19 mouse cellular contexts compared by ENCODE assay signal in genomic region chr13:12485197-12485596, GRCm38 (mm10). TPM values are rescaled to one million over a fixed set of nuclear protein-coding genes. Genes with fewer than 3 reads are reported as not detected.
A peak's percentile ranks its signal among the peaks of the same experiment; 100 is the strongest.
DNase-seq lines count a peak whose midpoint lies in the region; ATAC-seq and TF ChIP-seq lines count a peak whose summit lies in the region.
"Had no signal": no experiment of that assay in that cellular context is flagged by ENCODE, and none has a peak within 500 bp of the region (broad histone marks: within the 10 kb centered on the region; RNA-seq: fewer than 3 reads in every experiment).

No protein-coding gene starts in this region.

- no peaks in the 10 kb centered on the region for H3K9me3 ChIP-seq in forebrain, embryonic 14.5 days (replicated peaks; ENCODE audit: control insufficient read depth, low read length)
- H3K9me3 ChIP-seq in forebrain, embryonic 11.5 days (ENCODE audit: control insufficient read depth, low read length), result no peaks in the 10 kb centered on the region
- H3K9me3 ChIP-seq in lung, embryonic 14.5 days (ENCODE audit: low read depth, low read length), result no peaks in the 10 kb centered on the region
- no peaks in the 10 kb centered on the region for H3K9me3 ChIP-seq in limb, embryonic 15.5 days
- no peaks in the 10 kb centered on the region for H3K9me3 ChIP-seq in heart, embryonic 12.5 days (replicated peaks)
- H3K9me3 ChIP-seq: heart, embryonic 15.5 days; hindbrain, embryonic 12.5 days; limb, embryonic 12.5 days; midbrain, embryonic 12.5 days had no signal

- ATAC-seq in forebrain, embryonic 14.5 days, result peak; percentile 42; the same call in 1 of the 2 replicates
- no peak for ATAC-seq in forebrain, embryonic 11.5 days (replicated peaks; ENCODE audit: low FRiP score)
- no peak for ATAC-seq in lung, embryonic 14.5 days (ENCODE audit: insufficient read depth)
- no peak for ATAC-seq in limb, embryonic 15.5 days (ENCODE audit: insufficient number of reproducible peaks, low FRiP score, low TSS enrichment, low read depth)
- no peak for ATAC-seq in heart, embryonic 12.5 days (ENCODE audit: insufficient number of reproducible peaks, low FRiP score)

- H3K4me2 ChIP-seq in forebrain, embryonic 14.5 days (ENCODE audit: low read length), result no peak overlapping the region
- H3K4me2 ChIP-seq in forebrain, embryonic 11.5 days (ENCODE audit: low read depth, low read length, severe bottlenecking), result no peak overlapping the region
- H3K4me2 ChIP-seq in lung, embryonic 14.5 days, result no peak overlapping the region
- no peak overlapping the region for H3K4me2 ChIP-seq in limb, embryonic 15.5 days
- no peak overlapping the region for H3K4me2 ChIP-seq in heart, embryonic 12.5 days
- H3K4me2 ChIP-seq: heart, embryonic 15.5 days; hindbrain, embryonic 12.5 days; limb, embryonic 12.5 days; midbrain, embryonic 12.5 days had no signal

- no peak for TF ChIP-seq POLR2A in brain, embryonic 14.5 days (IDR thresholded peaks at IDR 0.05; ENCODE audit: borderline replicate concordance, extremely low read depth, insufficient read depth, insufficient read length, poor library complexity, severe bottlenecking)

- no peak for TF ChIP-seq CTCF in lung, embryonic 14.5 days (IDR thresholded peaks at IDR 0.05; ENCODE audit: low read depth)
- TF ChIP-seq CTCF in brain, embryonic 14.5 days (IDR thresholded peaks at IDR 0.05; ENCODE audit: borderline replicate concordance, extremely low read depth, insufficient read depth, insufficient read length), result no peak

- no peaks in the 10 kb centered on the region for H3K4me1 ChIP-seq in forebrain, embryonic 14.5 days (ENCODE audit: control insufficient read depth, insufficient read depth, low read length)
- no peaks in the 10 kb centered on the region for H3K4me1 ChIP-seq in forebrain, embryonic 11.5 days (replicated peaks; ENCODE audit: control insufficient read depth, insufficient read depth, low read length)
- H3K4me1 ChIP-seq in lung, embryonic 14.5 days (ENCODE audit: insufficient read depth), result no peaks in the 10 kb centered on the region
- no peaks in the 10 kb centered on the region for H3K4me1 ChIP-seq in limb, embryonic 15.5 days
- no peaks in the 10 kb centered on the region for H3K4me1 ChIP-seq in heart, embryonic 12.5 days (replicated peaks)
- H3K4me1 ChIP-seq: heart, embryonic 15.5 days; hindbrain, embryonic 12.5 days; limb, embryonic 12.5 days; midbrain, embryonic 12.5 days had no signal

- no peaks in the 10 kb centered on the region for H3K36me3 ChIP-seq in forebrain, embryonic 14.5 days (ENCODE audit: control insufficient read depth, insufficient read depth, low read length)
- no peaks in the 10 kb centered on the region for H3K36me3 ChIP-seq in forebrain, embryonic 11.5 days (ENCODE audit: control insufficient read depth, insufficient read depth, low read length)
- no peaks in the 10 kb centered on the region for H3K36me3 ChIP-seq in lung, embryonic 14.5 days (ENCODE audit: insufficient read depth)
- H3K36me3 ChIP-seq in limb, embryonic 15.5 days, result no peaks in the 10 kb centered on the region
- H3K36me3 ChIP-seq in heart, embryonic 12.5 days, result no peaks in the 10 kb centered on the region
- H3K36me3 ChIP-seq: heart, embryonic 15.5 days; hindbrain, embryonic 12.5 days; limb, embryonic 12.5 days; midbrain, embryonic 12.5 days had no signal

- peak; percentile 39 for DNase-seq in forebrain, embryonic 14.5 days (ENCODE audit: low spot score)
- DNase-seq in forebrain, embryonic 11.5 days (ENCODE audit: low spot score), result no peak
- DNase-seq in lung, embryonic 14.5 days, result peak; percentile 20
- DNase-seq in lung, postnatal 14 days, result no peak
- peak; percentile 76 for DNase-seq in brain, embryonic 14.5 days (ENCODE audit: low read depth)
- DNase-seq in liver, result no peak
- DNase-seq: cerebellum, postnatal 14 days; heart, adult 18-20 months; kidney, adult 18-20 months; kidney, postnatal 36 days; layer of hippocampus, adult 9-11 months; lung, adult 18-20 months; lung, postnatal 4 days had no signal

- no peak overlapping the region for H3K27ac ChIP-seq in forebrain, embryonic 14.5 days (ENCODE audit: low read depth, low read length)
- no peak overlapping the region for H3K27ac ChIP-seq in forebrain, embryonic 11.5 days (ENCODE audit: low read depth, low read length)
- no peak overlapping the region for H3K27ac ChIP-seq in lung, embryonic 14.5 days (ENCODE audit: low read depth)
- peak overlapping the region; percentile 33; the same call in 1 of the 2 replicates for H3K27ac ChIP-seq in limb, embryonic 15.5 days
- no peak overlapping the region for H3K27ac ChIP-seq in heart, embryonic 12.5 days (ENCODE audit: poor library complexity, severe bottlenecking)
- H3K27ac ChIP-seq: heart, embryonic 15.5 days; hindbrain, embryonic 12.5 days; limb, embryonic 12.5 days; midbrain, embryonic 12.5 days had no signal

- WGBS in forebrain, embryonic 14.5 days, result 72% methylated on average over 2 of the region's 2 CpGs
- 69% methylated on average over 2 of the region's 2 CpGs for WGBS in forebrain, embryonic 11.5 days
- WGBS in lung, embryonic 14.5 days, result 60% methylated on average over 2 of the region's 2 CpGs
- WGBS in limb, embryonic 15.5 days, result 48% methylated on average over 2 of the region's 2 CpGs
- WGBS in heart, embryonic 12.5 days, result 80% methylated on average over 2 of the region's 2 CpGs

- H3K27me3 ChIP-seq in forebrain, embryonic 14.5 days (replicated peaks; ENCODE audit: control insufficient read depth, insufficient read depth, low read length), result no peaks in the 10 kb centered on the region
- H3K27me3 ChIP-seq in forebrain, embryonic 11.5 days (ENCODE audit: control insufficient read depth, insufficient read depth, low read length), result no peaks in the 10 kb centered on the region
- H3K27me3 ChIP-seq in lung, embryonic 14.5 days (ENCODE audit: insufficient read depth, low read length), result no peaks in the 10 kb centered on the region
- no peaks in the 10 kb centered on the region for H3K27me3 ChIP-seq in limb, embryonic 15.5 days
- H3K27me3 ChIP-seq in heart, embryonic 12.5 days (replicated peaks), result no peaks in the 10 kb centered on the region
- H3K27me3 ChIP-seq: heart, embryonic 15.5 days; hindbrain, embryonic 12.5 days; limb, embryonic 12.5 days; midbrain, embryonic 12.5 days had no signal

- no peak overlapping the region for H3K4me3 ChIP-seq in forebrain, embryonic 14.5 days (ENCODE audit: low read depth, low read length)
- H3K4me3 ChIP-seq in forebrain, embryonic 11.5 days (ENCODE audit: low read depth, low read length), result no peak overlapping the region
- no peak overlapping the region for H3K4me3 ChIP-seq in lung, embryonic 14.5 days (ENCODE audit: low read depth, low read length)
- no peak overlapping the region for H3K4me3 ChIP-seq in limb, embryonic 15.5 days
- H3K4me3 ChIP-seq in heart, embryonic 12.5 days, result no peak overlapping the region
- H3K4me3 ChIP-seq: heart, embryonic 15.5 days; hindbrain, embryonic 12.5 days; limb, embryonic 12.5 days; midbrain, embryonic 12.5 days had no signal

- H3K9ac ChIP-seq in forebrain, embryonic 14.5 days (ENCODE audit: low read length), result no peak overlapping the region
- H3K9ac ChIP-seq in forebrain, embryonic 11.5 days (ENCODE audit: low read length), result no peak overlapping the region
- no peak overlapping the region for H3K9ac ChIP-seq in lung, embryonic 14.5 days
- H3K9ac ChIP-seq in limb, embryonic 15.5 days, result no peak overlapping the region
- H3K9ac ChIP-seq in heart, embryonic 12.5 days, result no peak overlapping the region
- H3K9ac ChIP-seq: heart, embryonic 15.5 days; hindbrain, embryonic 12.5 days; limb, embryonic 12.5 days; midbrain, embryonic 12.5 days had no signal

RNA-seq across cellular contexts. Expression of gene Lgals8, which starts 20.5 kb away (rescaled TPM):
- polyA plus RNA-seq in forebrain, embryonic 14.5 days (2014; fragmentation: Nextera tagmentation; extraction: Ambion mirVana), result 10.7 and 15.6 TPM in 2 replicates
- polyA plus RNA-seq in forebrain, embryonic 11.5 days (2014; fragmentation: Nextera tagmentation; extraction: Ambion mirVana), result 9.6 and 10.2 TPM in 2 replicates
- polyA plus RNA-seq in lung, embryonic 14.5 days (2014; fragmentation: Nextera tagmentation; extraction: Ambion mirVana), result 20.8 and 25.3 TPM in 2 replicates
- polyA plus RNA-seq in brain, embryonic 14.5 days (2012; rRNA removed), result 20.0 and 22.7 TPM in 2 replicates
- polyA plus RNA-seq in limb, embryonic 15.5 days (2015; fragmentation: Nextera tagmentation; extraction: Ambion mirVana), result 23.4 and 23.6 TPM in 2 replicates
- polyA plus RNA-seq in heart, embryonic 12.5 days (2016; fragmentation: Nextera tagmentation; extraction: Ambion mirVana), result 12.8 and 12.9 TPM in 2 replicates

RNA-seq across cellular contexts. Expression of gene Edaradd, which starts 35.0 kb away (rescaled TPM):
- polyA plus RNA-seq in forebrain, embryonic 14.5 days (2014; fragmentation: Nextera tagmentation; extraction: Ambion mirVana), result 1.0 and 1.5 TPM in 2 replicates
- 1.5 and 1.8 TPM in 2 replicates for polyA plus RNA-seq in forebrain, embryonic 11.5 days (2014; fragmentation: Nextera tagmentation; extraction: Ambion mirVana)
- 1.2 and 1.9 TPM in 2 replicates for polyA plus RNA-seq in lung, embryonic 14.5 days (2014; fragmentation: Nextera tagmentation; extraction: Ambion mirVana)
- polyA plus RNA-seq in brain, embryonic 14.5 days (2012; rRNA removed), result 0.69 and 0.98 TPM in 2 replicates
- polyA plus RNA-seq in limb, embryonic 15.5 days (2015; fragmentation: Nextera tagmentation; extraction: Ambion mirVana), result 5.7 and 5.8 TPM in 2 replicates
- 0.57 and 0.66 TPM in 2 replicates for polyA plus RNA-seq in heart, embryonic 12.5 days (2016; fragmentation: Nextera tagmentation; extraction: Ambion mirVana)

Comparison
In these comparisons a context has a peak if more than half of its experiments do, and no peak if none do; other contexts are left out.
1. DNase-seq: peak in forebrain, embryonic 14.5 days (single experiment), lung, embryonic 14.5 days (single experiment) and brain, embryonic 14.5 days (single experiment); none in forebrain, embryonic 11.5 days (single experiment), lung, postnatal 14 days (single experiment) and liver (single experiment).